Mouse (Mus musculus): Measurements from ENCODE around the gene Nkd2. TPM values are rescaled to one million over a fixed set of nuclear protein-coding genes. Genes with fewer than 3 reads are reported as not detected.
A peak's percentile ranks its signal among the peaks of the same experiment; 100 is the strongest.

Nkd2 gene
- total RNA-seq (2012; rRNA removed), result not detected in 2 replicates
- total RNA-seq (2014; rRNA removed), result not detected in 2 replicates
- not detected in 2 replicates for polyA plus RNA-seq (2012; ENCODE audit: insufficient read length, low read depth)

GRCm38 (mm10) chr13:73847465-73847836 lies at the start of gene Nkd2:
Nkd2 (minus strand) TSS chr13:73847631.
- H3K27ac ChIP-seq (ENCODE audit: insufficient read depth, low read depth), result no peak within 1 kb of the TSS
- no peak within 1 kb of the TSS for H3K4me3 ChIP-seq (replicated peaks in 1 of 3; ENCODE audit: low read depth in 2 of 3, low read length in 2 of 3, poor library complexity in 1 of 3)
- in situ Hi-C loops (cut with MboI; ENCODE audit: low pct_ligation_motif_present, low pct_unique_long_range_greater_than_20kb, low sequenced_read_pairs), result no loop called here
- no peaks in the 10 kb centered on the region for H3K79me2 ChIP-seq (replicated peaks; ENCODE audit: control insufficient read depth, extremely low read depth, insufficient read depth, poor library complexity, severe bottlenecking)
- dilution Hi-C loops (cut with MboI; ENCODE audit: extremely low pct_ligation_motif_present, extremely low pct_unique_long_range_greater_than_20kb, low sequenced_read_pairs), result no loop called here
- H3K9me3 ChIP-seq (replicated peaks; ENCODE audit: low read length), result peaks cover 3% of the 10 kb centered on the region
- H3K4me1 ChIP-seq (ENCODE audit: control insufficient read depth in 1 of 2, insufficient read depth in 2 of 2), result no peaks in the 10 kb centered on the region
- 0 out of 2 replicates have a peak within 1 kb of the TSS, but pooled peaks have one; percentile 6 for H3K4me2 ChIP-seq (ENCODE audit: insufficient read depth, low read depth, poor library complexity, severe bottlenecking)
- peaks cover 38% of the 10 kb centered on the region for H3K27me3 ChIP-seq (replicated peaks)
- no peak for DNase-seq (ENCODE audit: extremely low read depth)
- H3K9ac ChIP-seq (ENCODE audit: insufficient read depth, low read depth), result no peak within 1 kb of the TSS
- no peaks in the 10 kb centered on the region for H3K36me3 ChIP-seq (replicated peaks in 1 of 2; ENCODE audit: control insufficient read depth in 1 of 2, insufficient read depth in 1 of 2, low read length in 1 of 2)
- TF ChIP-seq NRF1 (IDR thresholded peaks at IDR 0.05; ENCODE audit: low read depth, low read length), result peak; percentile 39
- TF ChIP-seq POLR2AphosphoS2 (IDR thresholded peaks at IDR 0.05; ENCODE audit: low read depth, low read length), result no peak
- peak in 1 of 2 experiments; percentile 49; a peak in 2 of 4 replicates for TF ChIP-seq CTCF (conservative IDR thresholded peaks at IDR 0.05 in 1 of 2, IDR thresholded peaks at IDR 0.05 in 1 of 2; ENCODE audit: low read depth in 2 of 2, low read length in 2 of 2)

- DNase-seq (ENCODE audit: extremely low read depth), result no peak
- peaks cover 0 to 14% of the 10 kb centered on the region in 2 experiments; a peak in 2 of 4 replicates for H3K4me1 ChIP-seq (ENCODE audit: control insufficient read depth in 1 of 2, insufficient read depth in 2 of 2)
- no peaks in the 10 kb centered on the region for H3K27me3 ChIP-seq (replicated peaks)
- dilution Hi-C loops (cut with MboI; ENCODE audit: extremely low pct_ligation_motif_present, extremely low pct_unique_long_range_greater_than_20kb, low sequenced_read_pairs), result no loop called here
- no peaks in the 10 kb centered on the region for H3K79me2 ChIP-seq (replicated peaks; ENCODE audit: control insufficient read depth, extremely low read depth, insufficient read depth, poor library complexity, severe bottlenecking)
- in situ Hi-C loops (cut with MboI; ENCODE audit: low pct_ligation_motif_present, low pct_unique_long_range_greater_than_20kb, low sequenced_read_pairs), result no loop called here
- peaks cover 2% of the 10 kb centered on the region for H3K9me3 ChIP-seq (replicated peaks; ENCODE audit: low read length)
- H3K4me2 ChIP-seq (ENCODE audit: insufficient read depth, low read depth, poor library complexity, severe bottlenecking), result no peak overlapping the region
- TF ChIP-seq ELF1 (IDR thresholded peaks at IDR 0.05; ENCODE audit: low read depth, low read length) (no peak), POLR2AphosphoS2 (IDR thresholded peaks at IDR 0.05; ENCODE audit: low read depth, low read length) (no peak), ZC3H11A (IDR thresholded peaks at IDR 0.05; ENCODE audit: low read depth, low read length) (no peak), KAT2A (IDR thresholded peaks at IDR 0.05; ENCODE audit: insufficient replicate concordance, low read length) (no peak), UBTF (IDR thresholded peaks at IDR 0.05; ENCODE audit: low read depth, low read length) (no peak), SIN3A (IDR thresholded peaks at IDR 0.05; ENCODE audit: low read length) (no peak), MXI1 (IDR thresholded peaks at IDR 0.05; ENCODE audit: low read depth, low read length) (no peak), POLR2A (IDR thresholded peaks at IDR 0.05; ENCODE audit: low read depth, low read length) (no peak), TBP (conservative IDR thresholded peaks at IDR 0.05; ENCODE audit: low read depth, low read length) (no peak), NRF1 (IDR thresholded peaks at IDR 0.05; ENCODE audit: low read depth, low read length) (no peak)
- no peak overlapping the region for H3K9ac ChIP-seq (ENCODE audit: insufficient read depth, low read depth)
- H3K27ac ChIP-seq (ENCODE audit: insufficient read depth, low read depth), result no peak overlapping the region
- no peaks in the 10 kb centered on the region for H3K36me3 ChIP-seq (replicated peaks in 1 of 2; ENCODE audit: control insufficient read depth in 1 of 2, insufficient read depth in 1 of 2, low read length in 1 of 2)
- H3K4me3 ChIP-seq (replicated peaks in 1 of 3; ENCODE audit: low read depth in 2 of 3, low read length in 2 of 3, poor library complexity in 1 of 3), result no peak overlapping the region
These were observed 45.2 kb upstream of the Nkd2 start for GRCm38 (mm10) chr13:73892493-73893178.

- no peak overlapping the region for H3K27ac ChIP-seq (ENCODE audit: insufficient read depth, low read depth)
- H3K9me3 ChIP-seq (replicated peaks; ENCODE audit: low read length), result no peaks in the 10 kb centered on the region
- no peak overlapping the region for H3K4me3 ChIP-seq (replicated peaks in 1 of 3; ENCODE audit: low read depth in 2 of 3, low read length in 2 of 3, poor library complexity in 1 of 3)
- in situ Hi-C loops (cut with MboI; ENCODE audit: low pct_ligation_motif_present, low pct_unique_long_range_greater_than_20kb, low sequenced_read_pairs), result no loop called here
- dilution Hi-C loops (cut with MboI; ENCODE audit: extremely low pct_ligation_motif_present, extremely low pct_unique_long_range_greater_than_20kb, low sequenced_read_pairs), result no loop called here
- H3K9ac ChIP-seq (ENCODE audit: insufficient read depth, low read depth), result no peak overlapping the region
- TF ChIP-seq ZNF384 (IDR thresholded peaks at IDR 0.05; ENCODE audit: low read depth, low read length) (no peak), HCFC1 (IDR thresholded peaks at IDR 0.05; ENCODE audit: low read depth, low read length) (no peak), TBP (conservative IDR thresholded peaks at IDR 0.05; ENCODE audit: low read depth, low read length) (no peak), BHLHE40 (IDR thresholded peaks at IDR 0.05; ENCODE audit: low read depth, low read length) (no peak), RAD21 (IDR thresholded peaks at IDR 0.05; ENCODE audit: low read depth, low read length) (no peak), MAX (IDR thresholded peaks at IDR 0.05; ENCODE audit: low read length) (no peak)
- H3K4me1 ChIP-seq (ENCODE audit: control insufficient read depth in 1 of 2, insufficient read depth in 2 of 2), result peaks cover 0 to 12% of the 10 kb centered on the region in 2 experiments; a peak in 2 of 4 replicates
- no peaks in the 10 kb centered on the region for H3K36me3 ChIP-seq (replicated peaks in 1 of 2; ENCODE audit: control insufficient read depth in 1 of 2, insufficient read depth in 1 of 2, low read length in 1 of 2)
- DNase-seq (ENCODE audit: extremely low read depth), result no peak
- no peak overlapping the region for H3K4me2 ChIP-seq (ENCODE audit: insufficient read depth, low read depth, poor library complexity, severe bottlenecking)
- no peaks in the 10 kb centered on the region for H3K27me3 ChIP-seq (replicated peaks)
- H3K79me2 ChIP-seq (replicated peaks; ENCODE audit: control insufficient read depth, extremely low read depth, insufficient read depth, poor library complexity, severe bottlenecking), result no peaks in the 10 kb centered on the region
These were observed 40.0 kb upstream of the Nkd2 start for GRCm38 (mm10) chr13:73887415-73887874.
